Mouse (Mus musculus) ES-E14 (cell line): ENCODE measurements at regions not wholly inside any gene's neighbourhood (a gene's known extent, or its start where the extent isn't known, plus 50 kb on each side); places are given as distances from the start of the nearest gene placed in this dataset.

Source experiments
- CHD2 ChIP-seq: IDR thresholded peaks from 2 replicates; pipeline ENCODE4 v1.6.1; 2014; ENCODE audit warnings: mild to moderate bottlenecking, low read depth, low read length, inconsistent platforms
- HCFC1 ChIP-seq: IDR thresholded peaks from 2 replicates; pipeline ENCODE4 v1.6.1; 2012; ENCODE audit warnings: low read length, inconsistent platforms, borderline replicate concordance; ENCODE audit not compliant: insufficient read depth
- MAFK ChIP-seq: IDR thresholded peaks from 2 replicates; pipeline ENCODE4 v1.6.1; 2014; ENCODE audit warnings: mild to moderate bottlenecking, low read depth, low read length, inconsistent platforms; ENCODE audit not compliant: insufficient read depth
- ZC3H11A ChIP-seq: IDR thresholded peaks from 2 replicates; pipeline ENCODE4 v1.6.1; 2012; ENCODE audit warnings: low read depth, mild to moderate bottlenecking, inconsistent platforms, low read length, borderline replicate concordance
- ZNF384 ChIP-seq: IDR thresholded peaks from 2 replicates; pipeline ENCODE4 v1.6.1; 2012; ENCODE audit warnings: low read depth, low read length, inconsistent platforms

DNA sequence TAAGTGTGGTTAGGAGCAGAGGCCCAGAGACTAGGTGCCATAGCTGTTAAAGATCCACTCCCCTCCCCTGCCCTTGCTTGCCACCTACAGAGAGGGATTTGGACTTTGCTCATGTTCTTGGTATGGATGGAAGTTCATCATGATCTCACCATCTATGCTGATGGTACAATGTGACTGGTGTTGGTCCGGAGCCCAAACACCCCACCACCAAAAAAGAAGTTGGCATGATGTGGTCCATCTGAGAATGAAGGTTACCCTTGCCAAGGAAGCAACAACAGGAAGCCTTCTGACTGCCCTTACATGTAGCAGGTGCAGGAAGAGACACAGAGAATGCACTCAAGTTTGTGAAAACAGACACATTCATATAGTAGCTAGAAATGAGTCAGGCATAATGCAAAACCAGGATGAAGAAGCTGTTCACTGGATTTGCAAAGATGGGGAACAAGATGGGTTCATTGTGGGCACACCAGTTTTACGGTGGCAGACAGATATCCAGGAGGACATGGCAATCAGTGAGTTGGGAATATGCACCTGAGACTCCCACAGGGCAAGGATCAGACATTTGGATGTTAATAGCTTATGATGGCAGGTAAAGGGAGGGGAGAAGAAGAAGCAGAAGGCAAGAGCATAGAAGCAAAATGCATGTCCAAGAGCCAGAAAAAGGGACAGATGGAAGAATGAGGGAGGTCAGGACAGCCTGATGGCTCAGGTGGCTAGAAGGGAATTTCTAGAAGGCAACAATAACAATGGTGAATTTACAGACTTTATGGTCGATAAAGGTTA lies 420.8 kb downstream of the Prdm2 start:
- TF ChIP-seq MAFK, result no peak
- no peak for TF ChIP-seq HCFC1
- no peak for TF ChIP-seq ZNF384
- no peak for TF ChIP-seq ZC3H11A
- TF ChIP-seq CHD2, result no peak
